20 mouse cellular contexts compared by ENCODE assay signal in genomic region chr13:37225834-37226233, GRCm38 (mm10).
DNase-seq lines count a peak whose midpoint lies in the region; ATAC-seq lines count a peak whose summit lies in the region.
"Had no signal": no experiment of that assay in that cellular context is flagged by ENCODE, and none has a peak within 500 bp of the region (broad histone marks: within the 10 kb centered on the region; RNA-seq: fewer than 3 reads in every experiment).

No protein-coding gene starts in this region.

- peak; percentile 99 for ATAC-seq in frontal cortex, adult (ENCODE audit: low TSS enrichment)
- ATAC-seq: activated CD4-positive, CD25-positive, alpha-beta regulatory T cell, adult 4 months; forebrain, embryonic 13.5 days; hindbrain, embryonic 16.5 days; midbrain, embryonic 15.5 days had no signal

- no peak for DNase-seq in frontal cortex, postnatal 10 days (ENCODE audit: low spot score in 2 of 2)
- peak; percentile 16 for DNase-seq in layer of hippocampus, adult 9-11 months
- no peak for DNase-seq in layer of hippocampus, postnatal 10 days (ENCODE audit: low spot score in 2 of 2)
- DNase-seq in right cerebral cortex, postnatal 25 days: peak; percentile 18
- DNase-seq in right cerebral cortex, postnatal 14 days: no peak
- DNase-seq in embryo, embryonic 10.5 days (ENCODE audit: low spot score): no peak
- DNase-seq: adrenal gland, adult 2 months; adrenal gland, postnatal 36 days; cerebellum, adult 2 months; cerebellum, postnatal 14 days; heart, postnatal 10 days; kidney, adult 18-20 months; kidney, postnatal 25 days; retina, postnatal 1 day; thymus, postnatal 14 days had no signal

Comparison
In these comparisons a context has a peak if more than half of its experiments do, and no peak if none do; other contexts are left out.
1. DNase-seq: peak in layer of hippocampus, adult 9-11 months (single experiment) and right cerebral cortex, postnatal 25 days (single experiment); none in frontal cortex, postnatal 10 days (0 of 2), layer of hippocampus, postnatal 10 days (0 of 2), right cerebral cortex, postnatal 14 days (single experiment) and embryo, embryonic 10.5 days (single experiment).